Comparison of ENCODE assay signal across 16 mouse cellular contexts in the genomic region with DNA sequence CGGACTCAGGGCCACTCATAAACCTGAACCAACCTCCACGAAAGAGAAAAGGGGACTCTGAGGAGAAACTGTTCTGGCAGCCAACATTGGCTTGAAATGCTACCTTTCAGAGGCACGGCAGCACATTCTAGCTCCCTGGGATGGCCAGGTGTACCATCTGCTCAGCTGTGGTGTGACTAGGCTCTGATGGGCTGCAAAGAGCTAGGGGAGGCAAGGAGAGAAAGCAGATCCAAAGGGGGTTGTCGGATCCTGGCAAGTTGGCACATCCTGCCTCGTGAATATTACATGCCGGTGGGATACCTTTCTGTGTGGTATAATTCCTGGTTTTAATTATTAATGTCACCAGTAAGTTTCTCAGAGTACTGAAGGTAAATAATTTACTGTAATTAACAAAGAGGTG.
DNase-seq lines count a peak whose midpoint lies in the region; ATAC-seq and TF ChIP-seq lines count a peak whose summit lies in the region.
"Had no signal": no experiment of that assay in that cellular context is flagged by ENCODE, and none has a peak within 500 bp of the region (broad histone marks: within the 10 kb centered on the region; RNA-seq: fewer than 3 reads in every experiment).

No protein-coding gene starts in this region.

- intact Hi-C loops in left cerebral cortex, adult 2 months (cut with DNase I): no loop called here
- intact Hi-C loops in left cerebral cortex, postnatal 4 days (cut with DNase I): no loop called here

- no peak overlapping the region for H3K4me3 ChIP-seq in left cerebral cortex, adult 2 months
- H3K4me3 ChIP-seq in midbrain, postnatal 0 days (ENCODE audit: low read depth, low read length): no peak overlapping the region
- H3K4me3 ChIP-seq: embryonic facial prominence, embryonic 13.5 days; forebrain, embryonic 10.5 days; hindbrain, embryonic 15.5 days; liver, embryonic 12.5 days; lung, embryonic 15.5 days had no signal

- DNase-seq in frontal cortex, postnatal 10 days (ENCODE audit: low spot score in 2 of 2): no peak
- no peak for DNase-seq in left cerebral cortex, adult 2 months (ENCODE audit: extremely low spot score in 1 of 2, low spot score in 2 of 2)
- no peak for DNase-seq in left cerebral cortex, postnatal 4 days
- DNase-seq in cerebellum, adult 18-20 months: peak; percentile 54 to 71
- no peak for DNase-seq in midbrain, postnatal 0 days (ENCODE audit: low spot score)
- DNase-seq in adrenal gland, adult 18-20 months (ENCODE audit: low spot score in 2 of 2): no peak
- no peak for DNase-seq in layer of hippocampus, adult 8-10 months (ENCODE audit: low spot score in 2 of 2)
- DNase-seq: heart, adult 18-20 months; layer of hippocampus, adult 9-11 months had no signal

- 0 out of 2 replicates have a peak, but pooled peaks have one; percentile 8 for ATAC-seq in frontal cortex, adult (ENCODE audit: low TSS enrichment)
- ATAC-seq in midbrain, postnatal 0 days (ENCODE audit: low FRiP score): no peak
- ATAC-seq: activated CD4-positive, CD25-positive, alpha-beta regulatory T cell, adult 4 months; liver, embryonic 12.5 days had no signal

- H3K27me3 ChIP-seq in midbrain, postnatal 0 days (ENCODE audit: insufficient read depth, low read length): no peaks in the 10 kb centered on the region
- H3K27me3 ChIP-seq: embryonic facial prominence, embryonic 13.5 days; hindbrain, embryonic 15.5 days; liver, embryonic 12.5 days; lung, embryonic 15.5 days had no signal

- H3K4me1 ChIP-seq in midbrain, postnatal 0 days (ENCODE audit: insufficient read depth, low read length): no peaks in the 10 kb centered on the region
- H3K4me1 ChIP-seq: embryonic facial prominence, embryonic 13.5 days; liver, embryonic 12.5 days had no signal

- no peak for TF ChIP-seq CTCF in left cerebral cortex, adult 2 months (IDR thresholded peaks at IDR 0.05)
- no peak for TF ChIP-seq CTCF in midbrain, postnatal 0 days (IDR thresholded peaks at IDR 0.05)

- no peak overlapping the region for H3K4me2 ChIP-seq in midbrain, postnatal 0 days (ENCODE audit: low read depth, low read length, poor library complexity, severe bottlenecking)
- H3K4me2 ChIP-seq: embryonic facial prominence, embryonic 13.5 days; hindbrain, embryonic 15.5 days; liver, embryonic 12.5 days; lung, embryonic 15.5 days had no signal

- no peak overlapping the region for H3K9ac ChIP-seq in midbrain, postnatal 0 days (replicated peaks; ENCODE audit: low read length, poor library complexity, severe bottlenecking)
- H3K9ac ChIP-seq: embryonic facial prominence, embryonic 13.5 days; hindbrain, embryonic 15.5 days; liver, embryonic 12.5 days; lung, embryonic 15.5 days had no signal

- 77% methylated on average over 6 of the region's 6 CpGs for WGBS in midbrain, postnatal 0 days

- no peaks in the 10 kb centered on the region for H3K9me3 ChIP-seq in midbrain, postnatal 0 days (ENCODE audit: low read length)
- H3K9me3 ChIP-seq: embryonic facial prominence, embryonic 13.5 days; forebrain, embryonic 10.5 days; hindbrain, embryonic 15.5 days; liver, embryonic 12.5 days; lung, embryonic 15.5 days had no signal

- no peaks in the 10 kb centered on the region for H3K36me3 ChIP-seq in midbrain, postnatal 0 days (ENCODE audit: insufficient read depth, low read length)
- H3K36me3 ChIP-seq: embryonic facial prominence, embryonic 13.5 days; forebrain, embryonic 10.5 days; hindbrain, embryonic 15.5 days; liver, embryonic 12.5 days; lung, embryonic 15.5 days had no signal

- H3K27ac ChIP-seq in left cerebral cortex, adult 2 months: peak overlapping the region; percentile 51; the same call in 1 of the 2 replicates
- peak overlapping the region; percentile 26; the same call in 1 of the 2 replicates for H3K27ac ChIP-seq in midbrain, postnatal 0 days (ENCODE audit: low read depth, low read length)
- H3K27ac ChIP-seq: embryonic facial prominence, embryonic 13.5 days; forebrain, embryonic 10.5 days; hindbrain, embryonic 15.5 days; liver, embryonic 12.5 days; lung, embryonic 15.5 days had no signal

Comparison
In these comparisons a context has a peak if more than half of its experiments do, and no peak if none do; other contexts are left out.
1. DNase-seq: peak in cerebellum, adult 18-20 months (2 of 2); none in frontal cortex, postnatal 10 days (0 of 2), left cerebral cortex, adult 2 months (0 of 2), left cerebral cortex, postnatal 4 days (single experiment), midbrain, postnatal 0 days (single experiment), adrenal gland, adult 18-20 months (0 of 2) and layer of hippocampus, adult 8-10 months (0 of 2).